In the genomic region with DNA sequence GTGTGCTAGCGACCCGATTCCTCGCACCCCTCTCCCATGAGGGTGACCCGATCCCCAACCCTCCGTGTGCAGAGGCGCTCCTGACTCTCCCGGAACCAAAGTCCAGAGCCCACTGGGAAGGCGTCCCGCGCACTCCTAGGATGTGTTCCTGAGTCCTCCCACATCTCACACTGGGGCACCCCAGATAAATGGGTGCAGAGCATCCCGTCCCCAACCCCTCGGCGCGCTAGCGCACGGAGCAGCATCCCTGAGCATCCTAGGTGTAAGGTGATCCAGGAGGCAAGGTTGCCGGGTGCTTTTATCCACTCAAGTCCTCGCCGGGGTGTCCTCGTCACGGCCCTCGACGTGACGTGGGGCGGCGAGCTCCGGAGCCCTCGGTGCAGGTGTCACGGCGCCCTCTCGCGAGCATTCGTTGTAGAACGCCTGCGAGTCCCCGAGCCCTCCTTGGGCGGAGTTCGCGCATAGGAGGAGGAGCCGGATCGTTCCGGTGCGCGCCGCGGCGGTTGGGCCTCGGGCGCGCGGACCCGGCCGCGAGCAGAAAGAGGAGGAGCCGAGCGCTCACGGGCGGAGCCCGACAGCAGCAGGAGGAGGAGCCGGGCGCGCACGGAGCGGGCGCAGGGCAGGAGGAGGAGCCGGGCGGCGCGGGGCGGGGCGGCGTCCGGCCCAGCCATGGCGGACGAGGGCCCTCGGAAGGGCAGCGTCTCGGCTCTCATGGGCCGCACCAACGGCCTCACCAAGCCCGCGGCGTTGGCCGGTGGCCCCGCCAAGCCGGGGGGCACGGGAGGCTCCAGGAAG, we compare ENCODE assay signal across 7 mouse cellular contexts. TPM values are rescaled to one million over a fixed set of nuclear protein-coding genes. Genes with fewer than 3 reads are reported as not detected.
DNase-seq lines count a peak whose midpoint lies in the region; ATAC-seq lines count a peak whose summit lies in the region.

Pcid2 (minus strand) TSS at position 373 of the 795 bp plus-strand sequence.
Cul4a (plus strand) TSS at position 535 of the 795 bp plus-strand sequence.

- peak; percentile 98 for DNase-seq in adrenal gland, adult 2 months
- peak; percentile 96 for DNase-seq in embryo, embryonic 11.5 days (ENCODE audit: low read depth, low spot score)
- DNase-seq in gastrocnemius, postnatal 4 days (ENCODE audit: low spot score in 2 of 2), result peak; percentile 92 to 97
- peak; percentile 95 to 97 for DNase-seq in left cerebral cortex, postnatal 36 days (ENCODE audit: low spot score in 2 of 2)
- peak; percentile 99 for DNase-seq in midbrain, embryonic 11.5 days (ENCODE audit: low spot score, missing footprints)
- DNase-seq in skeletal muscle tissue, adult 2 months (ENCODE audit: low read depth, low spot score), result peak; percentile 97

- H3K9me3 ChIP-seq in intestine, embryonic 16.5 days (ENCODE audit: control insufficient read depth, low read length), result no peaks in the 10 kb centered on the region
- H3K9me3 ChIP-seq in midbrain, embryonic 11.5 days (ENCODE audit: control insufficient read depth, low read length), result no peaks in the 10 kb centered on the region

- H3K4me3 ChIP-seq in intestine, embryonic 16.5 days (ENCODE audit: low read length), result peak within 1 kb of the TSS; percentile 98
- peak within 1 kb of the TSS; percentile 96 for H3K4me3 ChIP-seq in midbrain, embryonic 11.5 days (ENCODE audit: low read depth, low read length)

- H3K4me2 ChIP-seq in intestine, embryonic 16.5 days (ENCODE audit: low read depth, low read length), result peak within 1 kb of the TSS; percentile 95
- peak within 1 kb of the TSS; percentile 67 for H3K4me2 ChIP-seq in midbrain, embryonic 11.5 days

- H3K36me3 ChIP-seq in intestine, embryonic 16.5 days (ENCODE audit: control insufficient read depth, insufficient read depth, low read length), result no peaks in the 10 kb centered on the region
- H3K36me3 ChIP-seq in midbrain, embryonic 11.5 days (ENCODE audit: control insufficient read depth, insufficient read depth, low read length), result no peaks in the 10 kb centered on the region

- H3K27me3 ChIP-seq in intestine, embryonic 16.5 days (replicated peaks; ENCODE audit: control insufficient read depth, insufficient read depth, low read length), result no peaks in the 10 kb centered on the region
- H3K27me3 ChIP-seq in midbrain, embryonic 11.5 days (ENCODE audit: control insufficient read depth, insufficient read depth, low read length), result no peaks in the 10 kb centered on the region

- under 1% methylated on average over 78 of the region's 87 CpGs for WGBS in intestine, embryonic 16.5 days
- under 1% methylated on average over 78 of the region's 87 CpGs for WGBS in midbrain, embryonic 11.5 days

- H3K9ac ChIP-seq in intestine, embryonic 16.5 days (ENCODE audit: low read depth, low read length), result peak within 1 kb of the TSS; percentile 98
- H3K9ac ChIP-seq in midbrain, embryonic 11.5 days (ENCODE audit: low read length), result peak within 1 kb of the TSS; percentile 94

- intact Hi-C loops in left cerebral cortex, postnatal 36 days (cut with DNase I), result loop anchor here (2.0 kb wide), 1 partner anchor 120 kb away; no protein-coding TSS in a partner anchor

- peaks cover 11% of the 10 kb centered on the region for H3K4me1 ChIP-seq in intestine, embryonic 16.5 days (ENCODE audit: control insufficient read depth, insufficient read depth, low read length)
- peaks cover 14% of the 10 kb centered on the region for H3K4me1 ChIP-seq in midbrain, embryonic 11.5 days (ENCODE audit: control insufficient read depth, insufficient read depth, low read length)

- peak; percentile 95 for ATAC-seq in intestine, embryonic 16.5 days
- peak; percentile 97 for ATAC-seq in midbrain, embryonic 11.5 days (ENCODE audit: low FRiP score)

- peak within 1 kb of the TSS; percentile 98 for H3K27ac ChIP-seq in intestine, embryonic 16.5 days (ENCODE audit: low read length)
- peak within 1 kb of the TSS; percentile 56 for H3K27ac ChIP-seq in midbrain, embryonic 11.5 days (ENCODE audit: low read depth, low read length)

RNA-seq across cellular contexts. Expression of gene Pcid2, which starts in this region (rescaled TPM):
- 10 to 100 TPM; 22.1 to 23.7 TPM for total RNA-seq in adrenal gland, adult 2 months (2021)
- polyA plus RNA-seq in adrenal gland, adult 2 months (2012; rRNA removed), result 27.2 and 28.3 TPM in 2 replicates
- total RNA-seq in gastrocnemius, postnatal 4 days (2021), result 10 to 100 TPM; 13.9 to 15.9 TPM
- 28.7 and 30.2 TPM in 2 replicates for polyA plus RNA-seq in intestine, embryonic 16.5 days (2015; fragmentation: Nextera tagmentation; extraction: Ambion mirVana)
- total RNA-seq in left cerebral cortex, postnatal 36 days (2021), result 10 to 100 TPM; 27.7 to 28.7 TPM
- polyA plus RNA-seq in midbrain, embryonic 11.5 days (2014; fragmentation: Nextera tagmentation; extraction: Ambion mirVana), result 51.5 and 58.3 TPM in 2 replicates

RNA-seq across cellular contexts. Expression of gene Cul4a, which starts in this region (rescaled TPM):
- 100 to 1,000 TPM; 108 to 127 TPM for total RNA-seq in adrenal gland, adult 2 months (2021)
- polyA plus RNA-seq in adrenal gland, adult 2 months (2012; rRNA removed), result 123 and 132 TPM in 2 replicates
- 100 to 1,000 TPM in 1 of 2 experiments, 10 to 100 TPM in 1; 99.9 to 112 TPM for total RNA-seq in gastrocnemius, postnatal 4 days (2021)
- 81.5 and 84.7 TPM in 2 replicates for polyA plus RNA-seq in intestine, embryonic 16.5 days (2015; fragmentation: Nextera tagmentation; extraction: Ambion mirVana)
- total RNA-seq in left cerebral cortex, postnatal 36 days (2021), result 10 to 100 TPM; 52.4 to 54.5 TPM
- 89.7 and 90.1 TPM in 2 replicates for polyA plus RNA-seq in midbrain, embryonic 11.5 days (2014; fragmentation: Nextera tagmentation; extraction: Ambion mirVana)

Comparison
In these comparisons a context has a peak if more than half of its experiments do, and no peak if none do; other contexts are left out.
1. Peak in every context shown above with its lines: DNase-seq, ATAC-seq, H3K4me3 ChIP-seq and H3K27ac ChIP-seq.